Mouse (Mus musculus): ENCODE data around the gene Olfr1391.
"Not testable (repeated sequence)": the region's sequence is repeated elsewhere in the genome, so short reads cannot be mapped to it uniquely, and the experiment has no call there.

Olfr1391 gene

GRCm38 (mm10) chr11:49322442-49322841 is at the start of gene Olfr1391:
Olfr1391 (plus strand) TSS chr11:49322742.
- DNase-seq: no peak

- no peak for DNase-seq
Observed at GRCm38 (mm10) chr11:49273834-49274519, 48.6 kb upstream of the Olfr1391 start.

- no peak for DNase-seq
Observed at GRCm38 (mm10) chr11:49278222-49278621, 44.3 kb upstream of the Olfr1391 start, which contains the start of gene Olfr1393. Olfr1393 (plus strand) TSS chr11:49278304.

GRCm38 (mm10) chr11:49284982-49285381 is 37.6 kb upstream of the Olfr1391 start, which contains the start of gene Olfr1392:
Olfr1392 (plus strand) TSS chr11:49285282.
- not testable (repeated sequence) for DNase-seq

GRCm38 (mm10) chr11:49287251-49287650 is 35.3 kb upstream of the Olfr1391 start:
- no peak for DNase-seq

- DNase-seq: no peak
Observed at GRCm38 (mm10) chr11:49292777-49293176, 29.8 kb upstream of the Olfr1391 start.

- DNase-seq: no peak
Observed at GRCm38 (mm10) chr11:49304441-49304840, 18.1 kb upstream of the Olfr1391 start, which contains the start of gene Olfr10. Olfr10 (plus strand) TSS chr11:49304741.

- DNase-seq: not testable (repeated sequence)
Observed at GRCm38 (mm10) chr11:49308547-49308946, 14.0 kb upstream of the Olfr1391 start.

GRCm38 (mm10) chr11:49326726-49327125 is 4.2 kb downstream of the Olfr1391 start:
- no peak for DNase-seq

GRCm38 (mm10) chr11:49329686-49330085 is 7.1 kb downstream of the Olfr1391 start:
- no peak for DNase-seq

GRCm38 (mm10) chr11:49334888-49335287 is 12.3 kb downstream of the Olfr1391 start, which contains the start of gene Olfr1390:
Olfr1390 (plus strand) TSS chr11:49335188.
- no peak for DNase-seq

GRCm38 (mm10) chr11:49337150-49337832 is 14.7 kb downstream of the Olfr1391 start:
- no peak for DNase-seq
